Mouse (Mus musculus) hindbrain, embryonic 12.5 days (tissue): ENCODE results near the gene Ggt7. TPM values are rescaled to one million over a fixed set of nuclear protein-coding genes. Genes with fewer than 3 reads are reported as not detected.
"Not testable (repeated sequence)": the region's sequence is repeated elsewhere in the genome, so short reads cannot be mapped to it uniquely, and the experiment has no call there.

Source experiments
- ATAC-seq: fragments of 200-750 bp; cut with Nextera tagmentation; 2 replicates; pipeline ENCODE4 v1.8.0; 2017; ENCODE audit warnings: moderate TSS enrichment; ENCODE audit not compliant: low FRiP score
- H3K27ac ChIP-seq: fragments of 300-500 bp; sonication (generic); 2 replicates; pipeline ENCODE4 v1.5.1; 2016; ENCODE audit warnings: mild to moderate bottlenecking
- H3K27me3 ChIP-seq: fragments of 300-500 bp; sonication (generic); 2 replicates; pipeline ENCODE4 v1.6.1; 2016; ENCODE audit warnings: mild to moderate bottlenecking
- H3K36me3 ChIP-seq: fragments of 300-500 bp; sonication (generic); 2 replicates; pipeline ENCODE4 v1.6.1; 2016; ENCODE audit warnings: mild to moderate bottlenecking
- H3K4me1 ChIP-seq: fragments of 300-500 bp; sonication (generic); 2 replicates; pipeline ENCODE4 v1.6.1; 2016
- H3K4me2 ChIP-seq: fragments of 300-500 bp; sonication (generic); replicated peaks from 2 replicates; pipeline ENCODE4 v1.6.1; 2016; ENCODE audit warnings: mild to moderate bottlenecking
- H3K4me3 ChIP-seq: fragments of 300-500 bp; sonication (generic); 2 replicates; pipeline ENCODE4 v1.5.1; 2016; ENCODE audit warnings: mild to moderate bottlenecking
- H3K9ac ChIP-seq: fragments of 300-500 bp; sonication (generic); 2 replicates; pipeline ENCODE4 v1.6.1; 2016; ENCODE audit warnings: mild to moderate bottlenecking, moderate library complexity
- H3K9me3 ChIP-seq: fragments of 300-500 bp; sonication (generic); replicated peaks from 2 replicates; pipeline ENCODE4 v1.6.1; 2016; ENCODE audit warnings: mild to moderate bottlenecking
- WGBS: fragments of 180-500 bp; shearing (Covaris S2); methylation state at CpG from one replicate; pipeline ENCODE4 v1.1.7; 2016; 5-methylcytosine and 5-hydroxymethylcytosine counted together
- polyA plus RNA-seq: library from polyadenylated mRNA; unstranded; fragments of >200 nt; fragmentation: Nextera tagmentation; extraction: Ambion mirVana; gene quantifications from 2 replicates; pipeline ENCODE4 v1.2.1, GENCODE M21; 2016

The Ggt7 gene
- polyA plus RNA-seq = 39.0 and 41.1 TPM in 2 replicates

- Histone ChIP-seq H3K27ac (peak within 1 kb of the TSS; percentile 82), H3K9me3 (no peaks in the 10 kb centered on the region), H3K4me2 (peak within 1 kb of the TSS; percentile 83), H3K9ac (peak within 1 kb of the TSS; percentile 73), H3K36me3 (no peaks in the 10 kb centered on the region), H3K27me3 (no peaks in the 10 kb centered on the region), H3K4me3 (peak within 1 kb of the TSS; percentile 76), H3K4me1 (peaks cover 33% of the 10 kb centered on the region)
- peak; percentile 98 for ATAC-seq
- 4% methylated on average over 70 of the region's 70 CpGs for WGBS
Observed at GRCm38 (mm10) chr2:155517455-155518423, at the start of gene Ggt7, which contains the start of gene Acss2. Gene Ggt7 (minus strand): TSS chr2:155518237. Gene Acss2 (plus strand): TSS chr2:155517948.

GRCm38 (mm10) chr2:155567751-155568150, 49.7 kb upstream of the Ggt7 start:
- Histone ChIP-seq H3K27me3 (no peaks in the 10 kb centered on the region), H3K36me3 (peaks cover 17% of the 10 kb centered on the region; the same call in 1 of the 2 replicates), H3K4me2 (no peak overlapping the region), H3K27ac (no peak overlapping the region), H3K9ac (no peak overlapping the region), H3K9me3 (no peaks in the 10 kb centered on the region), H3K4me3 (no peak overlapping the region), H3K4me1 (no peaks in the 10 kb centered on the region)
- ATAC-seq = no peak
- 88% methylated on average over 5 of the region's 5 CpGs for WGBS

- no peaks in the 10 kb centered on the region for H3K27me3 ChIP-seq
- H3K27ac ChIP-seq = no peak overlapping the region
- H3K9ac ChIP-seq = no peak overlapping the region
- no peaks in the 10 kb centered on the region for H3K9me3 ChIP-seq
- H3K4me1 ChIP-seq = no peaks in the 10 kb centered on the region
- WGBS = 80% methylated on average over 4 of the region's 4 CpGs
- no peak overlapping the region for H3K4me2 ChIP-seq
- no peak for ATAC-seq
- H3K4me3 ChIP-seq = no peak overlapping the region
- peaks cover 27% of the 10 kb centered on the region for H3K36me3 ChIP-seq
Observed at GRCm38 (mm10) chr2:155562934-155563333, 44.9 kb upstream of the Ggt7 start.

- H3K36me3 ChIP-seq = peaks cover 24% of the 10 kb centered on the region
- WGBS = 63% methylated on average over 1 of the region's 1 CpGs
- no peak overlapping the region for H3K4me3 ChIP-seq
- no peak overlapping the region for H3K4me2 ChIP-seq
- no peak overlapping the region for H3K9ac ChIP-seq
- no peaks in the 10 kb centered on the region for H3K9me3 ChIP-seq
- no peaks in the 10 kb centered on the region for H3K27me3 ChIP-seq
- no peaks in the 10 kb centered on the region for H3K4me1 ChIP-seq
- no peak for ATAC-seq
- no peak overlapping the region for H3K27ac ChIP-seq
Observed at GRCm38 (mm10) chr2:155562209-155562608, 44.2 kb upstream of the Ggt7 start.

- Histone ChIP-seq H3K4me1 (no peaks in the 10 kb centered on the region), H3K4me2 (no peak overlapping the region), H3K27me3 (no peaks in the 10 kb centered on the region), H3K9me3 (no peaks in the 10 kb centered on the region), H3K36me3 (peaks cover 5% of the 10 kb centered on the region; the same call in 1 of the 2 replicates), H3K4me3 (no peak overlapping the region), H3K9ac (no peak overlapping the region), H3K27ac (no peak overlapping the region)
- no peak for ATAC-seq
- 86% methylated on average over 2 of the region's 2 CpGs for WGBS
Observed at GRCm38 (mm10) chr2:155554426-155554985, 36.5 kb upstream of the Ggt7 start.

GRCm38 (mm10) chr2:155552949-155553354, 34.9 kb upstream of the Ggt7 start:
- no peak overlapping the region for H3K9ac ChIP-seq
- ATAC-seq = no peak

GRCm38 (mm10) chr2:155552336-155552735, 34.3 kb upstream of the Ggt7 start:
- Histone ChIP-seq H3K36me3 (no peaks in the 10 kb centered on the region), H3K9ac (no peak overlapping the region), H3K9me3 (no peaks in the 10 kb centered on the region), H3K27ac (no peak overlapping the region), H3K4me3 (no peak overlapping the region), H3K4me2 (no peak overlapping the region), H3K4me1 (no peaks in the 10 kb centered on the region), H3K27me3 (no peaks in the 10 kb centered on the region)
- ATAC-seq = no peak

More at GRCm38 (mm10) chr2:155552949-155553354, 34.9 kb upstream of the Ggt7 start:
- H3K27me3 ChIP-seq = no peaks in the 10 kb centered on the region
- H3K36me3 ChIP-seq = no peaks in the 10 kb centered on the region
- no peak overlapping the region for H3K4me3 ChIP-seq
- no peak overlapping the region for H3K4me2 ChIP-seq
- no peaks in the 10 kb centered on the region for H3K4me1 ChIP-seq
- no peaks in the 10 kb centered on the region for H3K9me3 ChIP-seq
- H3K27ac ChIP-seq = no peak overlapping the region

- H3K9ac ChIP-seq = no peak overlapping the region
- no peak overlapping the region for H3K4me2 ChIP-seq
- H3K36me3 ChIP-seq = no peaks in the 10 kb centered on the region
- no peak overlapping the region for H3K27ac ChIP-seq
- ATAC-seq = no peak
- no peaks in the 10 kb centered on the region for H3K27me3 ChIP-seq
- no peak overlapping the region for H3K4me3 ChIP-seq
- no peaks in the 10 kb centered on the region for H3K4me1 ChIP-seq
- 79% methylated on average over 1 of the region's 1 CpGs for WGBS
- H3K9me3 ChIP-seq = no peaks in the 10 kb centered on the region
Observed at GRCm38 (mm10) chr2:155546955-155547354, 28.9 kb upstream of the Ggt7 start.

GRCm38 (mm10) chr2:155540822-155541458, 22.9 kb upstream of the Ggt7 start:
- Histone ChIP-seq H3K36me3 (no peaks in the 10 kb centered on the region), H3K4me3 (no peak overlapping the region), H3K9ac (no peak overlapping the region), H3K9me3 (no peaks in the 10 kb centered on the region), H3K4me2 (no peak overlapping the region), H3K27me3 (no peaks in the 10 kb centered on the region), H3K4me1 (no peaks in the 10 kb centered on the region), H3K27ac (no peak overlapping the region)
- ATAC-seq = no peak
- 70% methylated on average over 6 of the region's 6 CpGs for WGBS

GRCm38 (mm10) chr2:155539696-155540095, 21.7 kb upstream of the Ggt7 start:
- H3K9ac ChIP-seq = no peak overlapping the region
- no peak overlapping the region for H3K4me3 ChIP-seq
- no peak overlapping the region for H3K27ac ChIP-seq
- ATAC-seq = no peak
- H3K9me3 ChIP-seq = no peaks in the 10 kb centered on the region
- H3K27me3 ChIP-seq = no peaks in the 10 kb centered on the region
- H3K4me2 ChIP-seq = no peak overlapping the region
- no peaks in the 10 kb centered on the region for H3K4me1 ChIP-seq
- no peaks in the 10 kb centered on the region for H3K36me3 ChIP-seq

- not testable (repeated sequence) for H3K4me1 ChIP-seq, H3K4me2 ChIP-seq, H3K4me3 ChIP-seq, H3K36me3 ChIP-seq, H3K27me3 ChIP-seq, H3K27ac ChIP-seq, H3K9me3 ChIP-seq, ATAC-seq, H3K9ac ChIP-seq
- 71% methylated on average over 17 of the region's 19 CpGs for WGBS
Observed at GRCm38 (mm10) chr2:155538463-155539057, 20.5 kb upstream of the Ggt7 start.
